Mouse (Mus musculus) liver, embryonic 11.5 days (tissue): ENCODE data around the gene Efna4. TPM values are rescaled to one million over a fixed set of nuclear protein-coding genes. Genes with fewer than 3 reads are reported as not detected.

Source experiments
- ATAC-seq: fragments of 200-750 bp; cut with Nextera tagmentation; replicated peaks from 2 replicates; pipeline ENCODE4 v1.8.0; 2017; ENCODE audit warnings: moderate number of reproducible peaks, mild to moderate bottlenecking, moderate TSS enrichment, moderate library complexity; ENCODE audit not compliant: low FRiP score
- DNase-seq: peaks from one replicate; pipeline ENCODE4 v3.0.0-alpha.2; 2017; ENCODE audit warnings: low spot score
- H3K27ac ChIP-seq: fragments of 300-500 bp; sonication (generic); 2 replicates; pipeline ENCODE4 v1.5.1; 2014; ENCODE audit warnings: mild to moderate bottlenecking, low read depth, low read length, control low read depth
- H3K27me3 ChIP-seq: fragments of 300-500 bp; sonication (generic); replicated peaks from 2 replicates; pipeline ENCODE4 v1.6.1; 2014; ENCODE audit warnings: low read length, mixed read lengths; ENCODE audit not compliant: control insufficient read depth, insufficient read depth
- H3K36me3 ChIP-seq: fragments of 300-500 bp; sonication (generic); 2 replicates; pipeline ENCODE4 v1.6.1; 2014; ENCODE audit warnings: mild to moderate bottlenecking, low read length, moderate library complexity, mixed read lengths; ENCODE audit not compliant: control insufficient read depth, insufficient read depth
- H3K4me1 ChIP-seq: fragments of 300-500 bp; sonication (generic); replicated peaks from 2 replicates; pipeline ENCODE4 v1.6.1; 2014; ENCODE audit warnings: low read length, mixed read lengths; ENCODE audit not compliant: control insufficient read depth, insufficient read depth
- H3K4me2 ChIP-seq: fragments of 300-500 bp; sonication (generic); 2 replicates; pipeline ENCODE4 v1.6.1; 2014; ENCODE audit warnings: mild to moderate bottlenecking, control low read depth, moderate library complexity
- H3K4me3 ChIP-seq: fragments of 300-500 bp; sonication (generic); 2 replicates; pipeline ENCODE4 v1.5.1; 2014; ENCODE audit warnings: low read depth, low read length, control low read depth
- H3K9ac ChIP-seq: fragments of 300-500 bp; sonication (generic); 2 replicates; pipeline ENCODE4 v1.6.1; 2014; ENCODE audit warnings: low read depth, low read length, control low read depth
- H3K9me3 ChIP-seq: fragments of 300-500 bp; sonication (generic); 2 replicates; pipeline ENCODE4 v1.6.1; 2016; ENCODE audit warnings: low read length, inconsistent platforms, mixed read lengths; ENCODE audit not compliant: control insufficient read depth
- WGBS: fragments of 180-500 bp; shearing (Covaris S2); extraction: QIAGEN DNeasy Blood & Tissue Kit; methylation state at CpG from one replicate; pipeline ENCODE4 v1.1.7; 2014; 5-methylcytosine and 5-hydroxymethylcytosine counted together
- polyA plus RNA-seq: library from polyadenylated mRNA; unstranded; fragments of >200 nt; fragmentation: Nextera tagmentation; extraction: Ambion mirVana; gene quantifications from 2 replicates; pipeline ENCODE4 v1.2.1, GENCODE M21; 2014

The Efna4 gene
- polyA plus RNA-seq, 1 experiment from 2014 or later: 6.9 TPM

DNA sequence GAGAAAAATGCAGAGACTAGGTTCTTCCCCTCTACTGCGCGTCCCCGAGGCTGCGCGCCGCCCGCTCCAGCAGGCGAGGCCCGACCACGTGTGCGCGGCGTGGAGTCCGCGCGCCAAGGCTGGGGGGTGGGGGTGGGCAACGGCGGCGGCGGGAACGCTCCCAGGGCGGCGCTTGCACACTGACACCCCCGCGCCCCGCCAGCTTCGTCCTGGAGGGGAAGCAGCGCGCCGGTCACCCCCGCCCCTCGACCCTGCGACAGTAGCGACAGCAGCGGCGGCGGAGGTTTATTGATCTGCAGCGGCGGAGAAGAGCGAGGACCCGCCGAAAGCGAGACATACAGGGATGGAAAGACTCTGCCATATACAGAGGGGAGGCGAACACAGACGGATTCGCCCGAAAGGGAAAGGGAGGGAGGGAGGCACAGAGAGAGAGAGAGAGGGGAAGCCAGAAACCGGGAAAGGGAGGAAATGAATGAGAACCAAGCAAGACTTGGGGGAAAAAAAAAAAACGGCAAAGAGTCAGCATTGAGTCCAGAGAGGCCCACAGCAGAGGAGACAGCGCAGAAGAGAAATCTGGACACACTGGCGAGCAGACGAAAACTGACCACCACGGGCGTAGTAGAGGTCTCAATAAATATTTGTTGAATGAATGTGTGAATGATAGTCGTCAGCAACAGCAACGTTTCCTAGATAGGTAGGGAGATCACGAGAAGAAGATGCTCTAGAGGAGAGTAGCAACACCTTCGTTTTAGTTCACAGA lies 18.1 kb downstream of the Efna4 start:
- ATAC-seq (no peak), DNase-seq (no peak)
- Histone ChIP-seq H3K4me3 (peak overlapping the region; percentile 63), H3K27ac (no peak overlapping the region), H3K9ac (no peak overlapping the region), H3K4me1 (peaks cover 43% of the 10 kb centered on the region), H3K9me3 (no peaks in the 10 kb centered on the region), H3K36me3 (no peaks in the 10 kb centered on the region), H3K27me3 (peaks cover 85% of the 10 kb centered on the region), H3K4me2 (peak overlapping the region; percentile 89)
- WGBS: 3% methylated on average over 52 of the region's 58 CpGs

DNA sequence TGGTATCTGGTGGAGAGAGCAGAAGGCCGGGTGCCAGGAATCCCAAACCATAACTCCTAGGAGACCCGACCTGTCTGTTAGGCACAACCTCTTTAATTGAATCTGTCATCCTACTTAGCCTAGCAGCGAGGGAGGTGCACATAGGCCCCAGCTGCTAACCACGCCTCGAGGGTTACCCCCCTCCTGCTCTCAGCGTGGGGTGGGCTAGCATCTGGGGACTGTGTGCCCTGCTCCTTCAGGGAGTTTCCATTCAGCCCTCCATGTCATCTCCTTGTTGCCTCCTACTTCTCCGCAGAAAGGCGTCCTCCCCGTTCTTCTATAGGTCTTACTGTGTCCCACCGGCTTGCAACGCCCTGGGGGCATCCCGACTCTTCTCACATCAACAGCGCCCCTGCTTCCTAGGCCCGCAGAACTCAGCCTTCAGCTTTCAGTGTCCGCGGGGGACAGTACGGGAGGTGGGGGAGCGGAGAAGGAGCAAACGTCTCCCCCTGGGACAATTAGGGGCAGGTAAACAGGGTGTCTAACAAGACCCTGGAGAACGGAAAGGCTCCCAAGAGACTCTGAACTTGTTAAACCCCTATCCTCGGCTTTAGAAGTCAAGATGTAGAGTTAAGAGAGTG lies 18.7 kb downstream of the Efna4 start:
- peaks cover 43% of the 10 kb centered on the region for H3K4me1 ChIP-seq
- H3K4me2 ChIP-seq: peak overlapping the region; percentile 89
- no peaks in the 10 kb centered on the region for H3K36me3 ChIP-seq

DNA sequence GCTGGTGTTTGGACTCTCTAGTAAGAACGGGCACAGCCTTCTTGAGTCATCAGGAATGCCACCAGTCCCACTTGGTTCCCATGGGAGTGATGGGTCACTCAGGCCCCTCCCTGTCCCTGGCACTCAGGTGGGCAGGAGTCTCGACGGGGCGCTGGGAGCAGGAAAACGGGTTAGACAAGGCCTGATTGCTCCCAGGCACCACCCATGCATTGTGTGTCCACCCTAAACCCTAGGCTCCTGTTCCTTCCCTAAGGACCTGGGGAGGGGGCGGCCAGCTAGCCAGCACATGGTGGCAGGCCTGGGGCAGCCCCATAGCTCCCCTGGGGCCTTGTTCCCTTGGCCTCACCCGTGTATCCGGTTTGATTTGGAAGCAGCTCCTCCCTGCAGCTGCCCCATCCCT lies 19.5 kb downstream of the Efna4 start:
- H3K36me3 ChIP-seq: no peaks in the 10 kb centered on the region
- DNase-seq (no peak), ATAC-seq (no peak)
- 69% methylated on average over 8 of the region's 8 CpGs for WGBS
- no peak overlapping the region for H3K4me2 ChIP-seq
- no peak overlapping the region for H3K9ac ChIP-seq
- H3K9me3 ChIP-seq: no peaks in the 10 kb centered on the region
- peaks cover 75% of the 10 kb centered on the region for H3K27me3 ChIP-seq
- H3K4me1 ChIP-seq: peaks cover 43% of the 10 kb centered on the region
- no peak overlapping the region for H3K27ac ChIP-seq
- no peak overlapping the region for H3K4me3 ChIP-seq

More for the DNA sequence above, 18.7 kb downstream of the Efna4 start:
- whole genome bisulfite sequencing: 19% methylated on average over 21 of the region's 21 CpGs
- ATAC-seq (no peak), DNase-seq (no peak)
- H3K27ac ChIP-seq: no peak overlapping the region
- no peak overlapping the region for H3K9ac ChIP-seq
- peak overlapping the region; percentile 63 for H3K4me3 ChIP-seq
- peaks cover 83% of the 10 kb centered on the region for H3K27me3 ChIP-seq
- no peaks in the 10 kb centered on the region for H3K9me3 ChIP-seq

DNA sequence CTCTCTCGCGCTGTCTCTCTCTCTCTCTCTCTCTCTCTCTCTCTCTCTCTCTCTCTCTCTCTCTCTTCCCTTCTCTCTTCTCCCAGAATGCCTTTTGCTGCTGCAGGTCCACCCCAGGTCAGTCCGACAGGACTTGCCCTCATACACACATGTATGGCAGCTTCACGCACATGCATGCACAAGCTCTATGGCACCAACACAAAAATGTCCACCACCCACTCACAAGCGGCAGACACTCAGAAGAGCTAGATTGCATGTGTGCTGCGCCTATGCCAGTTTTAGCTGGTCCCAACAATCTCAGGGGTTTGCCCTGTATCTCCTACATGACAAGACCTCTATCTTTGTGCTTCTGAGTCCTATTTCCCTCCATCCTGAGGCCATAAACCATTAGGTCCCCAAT lies 20.6 kb downstream of the Efna4 start:
- H3K4me2 ChIP-seq: no peak overlapping the region

DNA sequence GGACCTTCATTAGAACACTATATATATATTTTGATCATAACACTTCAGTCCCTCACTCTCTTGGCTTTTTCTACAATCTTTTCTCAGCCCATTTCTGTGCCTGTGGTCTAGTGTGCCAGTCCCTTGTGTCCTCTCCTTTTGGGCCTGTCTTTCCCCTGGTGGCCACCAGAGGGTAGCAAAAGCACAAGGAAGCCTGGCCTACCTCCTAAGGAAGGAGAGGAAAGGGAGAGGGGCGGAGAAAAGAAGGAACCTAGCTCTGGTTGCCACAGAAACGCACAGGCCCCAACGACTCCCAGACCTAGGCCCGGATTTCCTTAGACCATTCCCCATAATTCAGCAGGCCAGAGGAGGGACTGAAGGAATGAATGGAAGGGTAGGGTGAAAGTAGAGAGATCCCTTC lies 21.0 kb downstream of the Efna4 start:
- Histone ChIP-seq H3K4me2 (0 out of 2 replicates have a peak overlapping the region, but pooled peaks have one; percentile 11), H3K27ac (no peak overlapping the region), H3K4me3 (no peak overlapping the region), H3K36me3 (no peaks in the 10 kb centered on the region), H3K9me3 (no peaks in the 10 kb centered on the region), H3K27me3 (peaks cover 60% of the 10 kb centered on the region), H3K4me1 (peaks cover 34% of the 10 kb centered on the region), H3K9ac (no peak overlapping the region)
- DNase-seq: peak; percentile 66
- WGBS: 5% methylated on average over 4 of the region's 4 CpGs
- peak; percentile 42; the same call in 1 of the 2 replicates for ATAC-seq

More for the DNA sequence above, 20.6 kb downstream of the Efna4 start:
- WGBS: 57% methylated on average over 6 of the region's 6 CpGs
- ATAC-seq (no peak), DNase-seq (no peak)
- no peak overlapping the region for H3K4me3 ChIP-seq
- H3K36me3 ChIP-seq: no peaks in the 10 kb centered on the region
- peaks cover 65% of the 10 kb centered on the region for H3K27me3 ChIP-seq
- no peak overlapping the region for H3K9ac ChIP-seq
- H3K9me3 ChIP-seq: no peaks in the 10 kb centered on the region
- no peak overlapping the region for H3K27ac ChIP-seq
- H3K4me1 ChIP-seq: peaks cover 38% of the 10 kb centered on the region

DNA sequence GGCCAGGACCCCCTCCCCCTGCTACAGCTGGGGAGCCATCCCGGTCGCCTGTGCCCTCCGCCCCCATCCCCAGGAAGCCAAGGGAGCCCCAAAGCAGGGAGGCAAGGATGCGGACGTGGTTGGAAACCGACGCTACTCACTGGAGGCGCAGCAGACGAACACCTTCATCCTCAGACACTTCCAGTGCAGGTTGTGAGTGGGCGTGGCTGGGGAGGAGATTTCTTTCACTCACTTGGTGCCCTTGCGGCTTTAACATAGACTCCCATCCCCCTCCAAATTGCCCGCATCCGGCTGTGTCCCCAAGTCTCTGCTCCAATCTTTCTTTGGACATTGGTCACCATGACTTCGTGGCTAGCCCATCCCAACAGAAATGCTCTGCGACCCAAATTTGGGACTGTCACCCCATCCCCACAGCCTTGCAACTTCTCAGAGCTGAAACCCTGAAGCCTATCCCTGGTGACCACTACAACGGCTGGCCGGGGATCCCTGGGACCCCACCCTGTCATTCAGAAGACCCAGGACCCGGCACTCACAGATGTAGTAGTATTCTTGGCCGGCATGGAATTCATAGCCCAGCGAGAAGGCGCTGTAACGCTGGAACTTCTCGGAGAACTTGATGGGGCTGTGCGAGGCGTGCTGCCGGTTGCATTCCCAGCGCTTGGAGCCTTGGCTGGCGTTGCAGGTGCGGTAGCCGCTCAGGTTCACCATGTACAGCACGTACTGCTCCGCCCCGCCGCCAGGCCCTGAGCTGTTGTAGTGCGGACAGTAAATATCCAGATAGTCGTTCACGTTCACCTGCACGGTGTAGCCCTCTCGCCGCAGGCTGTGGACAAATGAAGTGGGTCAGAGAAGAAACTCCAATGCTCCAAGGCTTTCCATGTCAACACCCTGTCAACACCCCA lies 21.6 kb downstream of the Efna4 start:
- peaks cover 27% of the 10 kb centered on the region for H3K4me1 ChIP-seq
- H3K4me2 ChIP-seq: peak overlapping the region; percentile 61
- no peak overlapping the region; the same call in 1 of the 2 replicates for H3K9ac ChIP-seq
- DNase-seq (no peak), ATAC-seq (no peak)
- no peaks in the 10 kb centered on the region for H3K36me3 ChIP-seq
- H3K4me3 ChIP-seq: peak overlapping the region; percentile 38
- H3K9me3 ChIP-seq: no peaks in the 10 kb centered on the region
- WGBS: 21% methylated on average over 40 of the region's 40 CpGs
- no peak overlapping the region for H3K27ac ChIP-seq
- H3K27me3 ChIP-seq: peaks cover 54% of the 10 kb centered on the region

DNA sequence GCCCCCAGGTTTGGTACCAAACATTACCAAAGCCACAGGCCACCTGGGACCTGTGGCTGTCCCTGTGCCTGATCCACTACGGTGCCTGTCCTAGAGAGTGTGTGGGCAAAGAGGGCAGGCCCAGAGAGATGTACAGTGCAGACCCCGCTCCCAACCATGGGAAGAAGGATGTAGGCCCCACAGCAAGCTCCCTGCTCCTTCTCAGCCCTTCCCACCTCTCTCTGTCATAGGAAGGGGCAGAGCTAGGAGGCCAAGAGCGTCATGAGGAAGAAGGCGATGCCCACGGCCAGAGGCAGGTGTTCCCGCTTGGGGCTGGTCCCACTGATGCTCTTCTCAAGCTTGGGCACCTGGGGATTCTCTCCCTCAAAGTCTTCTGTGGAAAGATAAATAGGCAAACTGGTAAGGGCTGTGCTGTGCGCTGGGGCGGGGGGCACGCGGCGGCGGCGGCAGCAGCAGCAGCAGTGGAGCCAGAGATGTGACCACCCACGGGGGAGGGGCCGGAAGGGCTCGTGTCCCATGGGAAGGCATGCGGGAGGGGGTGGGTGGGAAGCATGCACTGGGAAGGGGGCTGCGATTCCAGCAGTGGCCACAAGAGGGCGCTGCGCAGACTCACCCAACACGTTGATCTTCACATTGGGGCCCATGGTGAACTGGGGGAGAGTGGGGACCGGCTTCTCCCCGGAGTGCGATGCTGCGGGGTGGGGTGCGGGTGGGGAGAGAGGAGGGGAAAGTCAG lies 22.5 kb downstream of the Efna4 start:
- H3K36me3 ChIP-seq: no peaks in the 10 kb centered on the region
- ATAC-seq (no peak; the same call in 1 of the 2 replicates), DNase-seq (peak; percentile 85)
- WGBS: 9% methylated on average over 24 of the region's 26 CpGs
- no peak overlapping the region for H3K27ac ChIP-seq
- H3K4me3 ChIP-seq: peak overlapping the region; percentile 38
- peaks cover 20% of the 10 kb centered on the region for H3K4me1 ChIP-seq
- no peaks in the 10 kb centered on the region for H3K9me3 ChIP-seq
- peak overlapping the region; percentile 2; the same call in 1 of the 2 replicates for H3K9ac ChIP-seq
- H3K4me2 ChIP-seq: peak overlapping the region; percentile 61
- H3K27me3 ChIP-seq: peaks cover 46% of the 10 kb centered on the region

DNA sequence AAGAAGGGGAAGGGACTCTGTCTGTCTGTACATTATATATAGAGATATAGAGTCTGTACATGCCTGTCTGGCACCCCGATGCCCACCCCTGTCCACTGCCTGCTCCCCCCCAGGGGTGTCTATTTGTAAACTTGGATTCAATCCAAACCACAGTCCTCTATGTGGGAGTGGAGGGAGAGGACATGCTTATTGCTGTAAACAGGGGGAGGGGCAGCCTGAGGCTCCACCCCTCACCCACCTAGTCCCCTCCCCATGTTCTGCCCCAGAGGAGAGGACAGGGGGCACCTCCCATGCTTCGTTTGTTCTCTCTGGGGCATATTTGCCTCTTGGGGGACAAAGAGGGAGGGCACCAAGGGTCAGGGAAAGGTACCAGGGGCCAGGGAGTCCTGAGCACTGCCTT lies 23.0 kb downstream of the Efna4 start:
- 46% methylated on average over 2 of the region's 2 CpGs for WGBS
- Histone ChIP-seq H3K27ac (no peak overlapping the region), H3K4me3 (no peak overlapping the region), H3K9ac (no peak overlapping the region), H3K4me1 (peaks cover 15% of the 10 kb centered on the region), H3K27me3 (peaks cover 40% of the 10 kb centered on the region), H3K4me2 (peak overlapping the region; percentile 61), H3K9me3 (no peaks in the 10 kb centered on the region), H3K36me3 (no peaks in the 10 kb centered on the region)
- ATAC-seq: no peak
- DNase-seq: no peak
